Mouse (Mus musculus): ENCODE results near the gene Ptprg. TPM values are rescaled to one million over a fixed set of nuclear protein-coding genes. Genes with fewer than 3 reads are reported as not detected.

Gene Ptprg
- total and polyA plus RNA-seq, 3 experiments: not detected

- no peak overlapping the region for H3K4me3 ChIP-seq (ENCODE audit: control insufficient read depth in 1 of 2, insufficient read depth in 1 of 2, low read depth in 2 of 2, low read length in 2 of 2)
- no peak for DNase-seq (ENCODE audit: low read depth, low spot score)
- H3K79me2 ChIP-seq (ENCODE audit: control insufficient read depth, insufficient read depth, low read length, poor library complexity): no peaks in the 10 kb centered on the region
- H3K9ac ChIP-seq (ENCODE audit: control insufficient read depth, low read depth, low read length, poor library complexity, severe bottlenecking): no peak overlapping the region
- H3K27ac ChIP-seq (ENCODE audit: control insufficient read depth, low read depth, low read length): no peak overlapping the region
- H3K4me1 ChIP-seq (ENCODE audit: control insufficient read depth in 1 of 2, insufficient read depth in 2 of 2, low read length in 2 of 2): no peaks in the 10 kb centered on the region
- no peaks in the 10 kb centered on the region for H3K36me3 ChIP-seq (ENCODE audit: control insufficient read depth in 1 of 2, insufficient read depth in 2 of 2, low read length in 2 of 2)
- no peak for TF ChIP-seq GABPA (IDR thresholded peaks at IDR 0.05; ENCODE audit: low read depth, low read length)
- no peak for TF ChIP-seq MEF2A (IDR thresholded peaks at IDR 0.05; ENCODE audit: extremely low read depth, insufficient replicate concordance, low read depth, low read length, poor library complexity, severe bottlenecking)
- TF ChIP-seq KAT2A (conservative IDR thresholded peaks at IDR 0.05; ENCODE audit: low read depth, low read length): no peak
- no peaks in the 10 kb centered on the region for H3K9me3 ChIP-seq (replicated peaks; ENCODE audit: insufficient read depth, low read length)
- no peaks in the 10 kb centered on the region for H3K27me3 ChIP-seq (ENCODE audit: control insufficient read depth in 1 of 2, insufficient read depth in 2 of 2, low read length in 2 of 2)
These were observed 204.9 kb downstream of the Ptprg start for GRCm38 (mm10) chr14:11758185-11758584.

DNA sequence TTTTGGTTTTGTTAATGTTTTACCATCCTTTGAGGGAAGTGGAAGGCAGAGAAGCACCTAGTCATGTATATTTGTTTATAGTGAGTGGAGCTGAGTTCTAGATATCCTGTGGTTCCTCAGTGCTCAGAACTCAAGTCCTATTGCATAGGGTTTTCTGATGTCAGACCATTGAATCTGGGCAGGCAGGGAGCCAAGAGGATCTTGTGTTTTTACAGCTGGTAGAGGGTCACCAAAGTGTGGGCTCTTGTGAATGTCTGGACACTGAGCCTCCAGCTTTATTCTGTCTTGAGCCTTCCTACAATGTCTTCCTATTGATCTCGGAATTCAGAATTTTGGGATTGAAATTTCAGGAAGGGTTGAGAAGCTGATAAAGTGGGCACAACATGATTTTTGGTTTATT lies 206.0 kb downstream of the Ptprg start:
- no peak for TF ChIP-seq RAD21 (IDR thresholded peaks at IDR 0.05; ENCODE audit: low read depth, low read length)
- TF ChIP-seq EP300 (IDR thresholded peaks at IDR 0.05; ENCODE audit: low read depth in 1 of 2, low read length in 2 of 2): no peak
- no peak for TF ChIP-seq GABPA (IDR thresholded peaks at IDR 0.05; ENCODE audit: low read depth, low read length)
- TF ChIP-seq USF1 (IDR thresholded peaks at IDR 0.05; ENCODE audit: low read depth, low read length): no peak
- TF ChIP-seq BHLHE40 (IDR thresholded peaks at IDR 0.05; ENCODE audit: borderline replicate concordance, low read depth, low read length): no peak
- no peak for DNase-seq (ENCODE audit: low read depth, low spot score)
- H3K9ac ChIP-seq (ENCODE audit: control insufficient read depth, low read depth, low read length, poor library complexity, severe bottlenecking): no peak overlapping the region
- H3K27me3 ChIP-seq (ENCODE audit: control insufficient read depth in 1 of 2, insufficient read depth in 2 of 2, low read length in 2 of 2): no peaks in the 10 kb centered on the region
- H3K4me3 ChIP-seq (ENCODE audit: control insufficient read depth in 1 of 2, insufficient read depth in 1 of 2, low read depth in 2 of 2, low read length in 2 of 2): no peak overlapping the region
- H3K27ac ChIP-seq (ENCODE audit: control insufficient read depth, low read depth, low read length): no peak overlapping the region
- no peaks in the 10 kb centered on the region for H3K9me3 ChIP-seq (replicated peaks; ENCODE audit: insufficient read depth, low read length)
- H3K36me3 ChIP-seq (ENCODE audit: control insufficient read depth in 1 of 2, insufficient read depth in 2 of 2, low read length in 2 of 2): no peaks in the 10 kb centered on the region
- H3K79me2 ChIP-seq (ENCODE audit: control insufficient read depth, insufficient read depth, low read length, poor library complexity): no peaks in the 10 kb centered on the region
- H3K4me1 ChIP-seq (ENCODE audit: control insufficient read depth in 1 of 2, insufficient read depth in 2 of 2, low read length in 2 of 2): no peaks in the 10 kb centered on the region

- Histone ChIP-seq H3K36me3 (ENCODE audit: control insufficient read depth in 1 of 2, insufficient read depth in 2 of 2, low read length in 2 of 2) (no peaks in the 10 kb centered on the region), H3K27me3 (ENCODE audit: control insufficient read depth in 1 of 2, insufficient read depth in 2 of 2, low read length in 2 of 2) (no peaks in the 10 kb centered on the region), H3K9me3 (replicated peaks; ENCODE audit: insufficient read depth, low read length) (no peaks in the 10 kb centered on the region), H3K9ac (ENCODE audit: control insufficient read depth, low read depth, low read length, poor library complexity, severe bottlenecking) (no peak overlapping the region), H3K79me2 (ENCODE audit: control insufficient read depth, insufficient read depth, low read length, poor library complexity) (no peaks in the 10 kb centered on the region), H3K4me3 (ENCODE audit: control insufficient read depth in 1 of 2, insufficient read depth in 1 of 2, low read depth in 2 of 2, low read length in 2 of 2) (no peak overlapping the region), H3K4me1 (ENCODE audit: control insufficient read depth in 1 of 2, insufficient read depth in 2 of 2, low read length in 2 of 2) (no peaks in the 10 kb centered on the region), H3K27ac (ENCODE audit: control insufficient read depth, low read depth, low read length) (no peak overlapping the region)
- DNase-seq (ENCODE audit: low read depth, low spot score): no peak
- no peak for TF ChIP-seq EP300 (IDR thresholded peaks at IDR 0.05; ENCODE audit: low read depth in 1 of 2, low read length in 2 of 2)
- no peak for TF ChIP-seq GATA1 (IDR thresholded peaks at IDR 0.05; ENCODE audit: low read depth, low read length)
- no peak for TF ChIP-seq GABPA (IDR thresholded peaks at IDR 0.05; ENCODE audit: low read depth, low read length)
- no peak for TF ChIP-seq UBTF (IDR thresholded peaks at IDR 0.05; ENCODE audit: borderline replicate concordance, insufficient read depth, low read depth, low read length)
- TF ChIP-seq JUND (IDR thresholded peaks at IDR 0.05; ENCODE audit: low read depth, low read length): no peak
- no peak for TF ChIP-seq MAZ (IDR thresholded peaks at IDR 0.05; ENCODE audit: low read depth, low read length)
- no peak for TF ChIP-seq KAT2A (conservative IDR thresholded peaks at IDR 0.05; ENCODE audit: low read depth, low read length)
- no peak for TF ChIP-seq MYC (IDR thresholded peaks at IDR 0.05; ENCODE audit: low read depth, low read length)
- TF ChIP-seq CHD1 (IDR thresholded peaks at IDR 0.05; ENCODE audit: low read depth, low read length): no peak
- TF ChIP-seq MAX (IDR thresholded peaks at IDR 0.05; ENCODE audit: low read length): no peak
- TF ChIP-seq BHLHE40 (IDR thresholded peaks at IDR 0.05; ENCODE audit: borderline replicate concordance, low read depth, low read length): no peak
- no peak for TF ChIP-seq HCFC1 (IDR thresholded peaks at IDR 0.05; ENCODE audit: low read depth, low read length)
- TF ChIP-seq ETS1 (IDR thresholded peaks at IDR 0.05; ENCODE audit: low read depth, low read length): no peak
- TF ChIP-seq TAL1 (IDR thresholded peaks at IDR 0.05; ENCODE audit: low read length): no peak
These were observed 209.7 kb downstream of the Ptprg start for GRCm38 (mm10) chr14:11762995-11763394.
